Mouse (Mus musculus) limb, embryonic 14.5 days (tissue): ENCODE measurements around the gene 9630041A04Rik. TPM values are rescaled to one million over a fixed set of nuclear protein-coding genes. Genes with fewer than 3 reads are reported as not detected.

ENCODE experiments used
- ATAC-seq: fragments of 200-750 bp; cut with Nextera tagmentation; 2 replicates; pipeline ENCODE4 v1.8.0; 2017; ENCODE audit warnings: low read depth, moderate number of reproducible peaks, moderate TSS enrichment; ENCODE audit not compliant: low FRiP score
- DNase-seq: peaks from one replicate; pipeline ENCODE4 v3.0.0-alpha.2; 2015; ENCODE audit warnings: low spot score
- H3K27ac ChIP-seq: fragments of 300-500 bp; sonication (generic); replicated peaks from 2 replicates; pipeline ENCODE4 v1.5.1; 2014; ENCODE audit warnings: low read depth, mild to moderate bottlenecking, low read length, moderate library complexity, mixed read lengths
- H3K27me3 ChIP-seq: fragments of 300-500 bp; sonication (generic); 2 replicates; pipeline ENCODE4 v1.6.1; 2014; ENCODE audit warnings: low read length, mixed read lengths; ENCODE audit not compliant: control insufficient read depth, insufficient read depth
- H3K36me3 ChIP-seq: fragments of 300-500 bp; sonication (generic); 2 replicates; pipeline ENCODE4 v1.6.1; 2014; ENCODE audit warnings: mild to moderate bottlenecking, low read length, moderate library complexity, mixed read lengths; ENCODE audit not compliant: control insufficient read depth, insufficient read depth
- H3K4me1 ChIP-seq: fragments of 300-500 bp; sonication (generic); 2 replicates; pipeline ENCODE4 v1.6.1; 2014; ENCODE audit warnings: antibody characterized with exemption, low read length, mixed read lengths; ENCODE audit not compliant: control insufficient read depth, insufficient read depth
- H3K4me2 ChIP-seq: fragments of 300-500 bp; sonication (generic); replicated peaks from 2 replicates; pipeline ENCODE4 v1.6.1; 2014; ENCODE audit warnings: low read depth, mild to moderate bottlenecking, low read length, moderate library complexity; ENCODE audit not compliant: severe bottlenecking
- H3K4me3 ChIP-seq: fragments of 300-500 bp; sonication (generic); replicated peaks from 2 replicates; pipeline ENCODE4 v1.5.1; 2014; ENCODE audit warnings: low read length
- H3K9ac ChIP-seq: fragments of 300-500 bp; sonication (generic); 2 replicates; pipeline ENCODE4 v1.6.1; 2014; ENCODE audit warnings: mild to moderate bottlenecking, low read depth, low read length, moderate library complexity; ENCODE audit not compliant: severe bottlenecking
- H3K9me3 ChIP-seq: fragments of 300-500 bp; sonication (generic); 2 replicates; pipeline ENCODE4 v1.6.1; 2016; ENCODE audit warnings: low read length; ENCODE audit not compliant: control insufficient read depth
- POLR2A ChIP-seq: fragments of 200-500 bp; IDR thresholded peaks from 2 replicates; pipeline ENCODE4 v1.8.0; 2012; ENCODE audit warnings: inconsistent platforms, mild to moderate bottlenecking, moderate library complexity, borderline replicate concordance; ENCODE audit not compliant: insufficient read depth, insufficient read length; ENCODE audit errors: extremely low read depth
- WGBS: fragments of 180-500 bp; shearing (Covaris S2); extraction: QIAGEN DNeasy Blood & Tissue Kit; methylation state at CpG from one replicate; pipeline ENCODE4 v1.1.7; 2014; 5-methylcytosine and 5-hydroxymethylcytosine counted together
- polyA plus RNA-seq, 2 experiments: library from polyadenylated mRNA; depleted of rRNA in 1 of 2; stranded (reverse) in 1 of 2; unstranded in 1 of 2; fragments of >200 nt; fragmentation: Nextera tagmentation in 1 of 2; extraction: Ambion mirVana in 1 of 2; gene quantifications; 2 replicates each; pipeline versions ENCODE4 v1.2.1 to v1.2.3; 2012 to 2014

The 9630041A04Rik gene
- polyA plus RNA-seq (2012; rRNA removed) (not detected in 2 replicates), polyA plus RNA-seq (2014; fragmentation: Nextera tagmentation; extraction: Ambion mirVana) (not detected in 2 replicates)

DNA sequence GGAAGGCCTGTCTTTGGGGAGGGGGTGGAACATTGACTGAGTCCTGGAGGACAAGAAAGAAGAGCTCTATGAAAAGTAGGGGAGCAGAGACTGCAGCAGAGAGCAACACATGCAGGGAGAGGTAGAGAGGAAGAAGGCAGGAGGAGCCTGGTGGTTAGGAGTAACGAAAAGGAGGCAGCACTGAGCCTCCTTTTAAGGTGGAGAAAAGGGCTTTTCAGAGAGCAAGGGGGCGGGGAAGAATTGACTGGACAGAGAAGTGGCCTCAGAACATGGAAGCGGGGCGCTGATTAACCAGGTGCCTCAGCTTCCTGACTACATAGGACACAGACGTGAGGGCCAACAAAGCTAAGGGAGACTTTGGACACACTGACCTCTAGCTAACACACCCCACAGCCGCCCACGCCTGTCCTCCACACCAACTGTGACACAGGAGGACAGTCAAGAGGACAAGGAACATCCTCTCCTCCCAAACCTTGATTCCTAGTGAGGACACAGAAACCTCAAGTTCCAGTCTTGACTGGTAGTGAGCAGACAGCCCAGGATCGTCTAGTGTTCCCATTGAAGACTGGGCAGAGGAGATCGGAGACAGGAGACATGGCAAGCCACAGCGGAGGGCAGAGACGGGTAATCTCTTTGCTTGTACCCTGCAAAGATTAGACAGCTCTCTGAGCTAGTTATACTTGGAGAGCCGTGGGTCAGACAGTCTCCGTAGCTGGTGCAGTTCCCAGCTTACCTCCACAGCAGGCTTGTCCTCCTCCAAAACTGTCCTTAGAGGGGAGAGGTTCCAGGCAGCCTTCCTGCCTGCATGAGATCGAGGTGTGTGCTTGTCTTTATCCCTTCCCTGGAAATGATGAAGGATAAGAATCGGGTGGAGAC lies at the start of gene 9630041A04Rik:
Gene 9630041A04Rik, plus strand, starts transcription at position 246 of the 876 bp plus-strand sequence.
- no peak for TF ChIP-seq POLR2A
- no peak within 1 kb of the TSS for H3K4me2 ChIP-seq
- H3K4me1 ChIP-seq = no peaks in the 10 kb centered on the region
- DNase-seq = no peak
- H3K27ac ChIP-seq = no peak within 1 kb of the TSS
- H3K27me3 ChIP-seq = no peaks in the 10 kb centered on the region
- ATAC-seq = no peak
- H3K36me3 ChIP-seq = no peaks in the 10 kb centered on the region
- H3K9me3 ChIP-seq = no peaks in the 10 kb centered on the region
- WGBS = 79% methylated on average over 15 of the region's 15 CpGs
- H3K4me3 ChIP-seq = no peak within 1 kb of the TSS
- no peak within 1 kb of the TSS for H3K9ac ChIP-seq

DNA sequence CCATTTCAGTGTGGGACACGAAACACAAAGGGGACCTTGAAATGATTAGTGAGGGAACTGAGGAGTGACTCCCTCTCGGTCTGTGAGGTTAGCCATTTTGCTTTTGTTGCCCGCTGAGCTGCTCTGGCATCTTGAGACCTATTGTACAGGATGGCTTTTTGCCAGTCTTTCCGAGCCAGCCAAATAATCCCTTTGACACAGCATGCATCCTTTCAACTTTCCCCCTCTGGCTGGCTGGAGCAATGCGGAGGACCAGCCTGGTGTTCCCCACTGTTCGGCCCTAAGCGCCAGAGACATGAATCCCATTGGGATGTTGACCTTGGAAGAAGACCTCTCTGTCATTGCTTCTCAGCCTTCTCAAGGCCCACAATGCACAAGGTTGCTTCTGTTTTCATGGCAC lies 37.7 kb upstream of the 9630041A04Rik start:
- Histone ChIP-seq H3K9ac (no peak overlapping the region), H3K9me3 (no peaks in the 10 kb centered on the region), H3K27me3 (peaks cover 4% of the 10 kb centered on the region; the same call in 1 of the 2 replicates), H3K36me3 (no peaks in the 10 kb centered on the region), H3K4me2 (no peak overlapping the region), H3K4me1 (no peaks in the 10 kb centered on the region), H3K4me3 (no peak overlapping the region), H3K27ac (no peak overlapping the region)
- 75% methylated on average over 7 of the region's 7 CpGs for WGBS
- TF ChIP-seq POLR2A = no peak
- no peak for DNase-seq
- ATAC-seq = no peak

DNA sequence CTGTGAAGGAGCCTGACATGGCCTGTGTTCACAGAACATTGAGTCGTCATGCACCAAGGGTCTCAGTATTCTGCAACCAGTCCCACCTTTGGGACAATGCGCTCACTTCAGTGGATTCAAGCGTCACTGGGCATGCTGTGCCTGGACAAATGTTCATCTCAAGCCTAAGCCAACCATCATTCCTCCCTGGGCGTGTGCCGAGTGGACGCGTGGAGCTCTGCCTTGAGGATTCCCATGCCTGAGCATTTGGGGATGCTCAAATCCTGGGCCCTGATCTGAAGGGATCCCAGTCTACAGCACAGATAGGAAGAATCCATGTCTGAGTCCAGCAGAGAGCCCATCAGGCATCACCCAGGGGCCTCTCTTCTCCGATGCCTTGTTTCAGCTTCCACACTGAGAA lies 36.0 kb upstream of the 9630041A04Rik start:
- H3K27me3 ChIP-seq = peaks cover 4% of the 10 kb centered on the region; the same call in 1 of the 2 replicates
- H3K4me1 ChIP-seq = no peaks in the 10 kb centered on the region
- 93% methylated on average over 8 of the region's 8 CpGs for WGBS
- H3K36me3 ChIP-seq = no peaks in the 10 kb centered on the region
- no peak for ATAC-seq
- no peak for DNase-seq
- H3K4me2 ChIP-seq = no peak overlapping the region
- no peak overlapping the region for H3K9ac ChIP-seq
- no peaks in the 10 kb centered on the region for H3K9me3 ChIP-seq
- no peak overlapping the region for H3K4me3 ChIP-seq
- no peak for TF ChIP-seq POLR2A
- no peak overlapping the region for H3K27ac ChIP-seq

DNA sequence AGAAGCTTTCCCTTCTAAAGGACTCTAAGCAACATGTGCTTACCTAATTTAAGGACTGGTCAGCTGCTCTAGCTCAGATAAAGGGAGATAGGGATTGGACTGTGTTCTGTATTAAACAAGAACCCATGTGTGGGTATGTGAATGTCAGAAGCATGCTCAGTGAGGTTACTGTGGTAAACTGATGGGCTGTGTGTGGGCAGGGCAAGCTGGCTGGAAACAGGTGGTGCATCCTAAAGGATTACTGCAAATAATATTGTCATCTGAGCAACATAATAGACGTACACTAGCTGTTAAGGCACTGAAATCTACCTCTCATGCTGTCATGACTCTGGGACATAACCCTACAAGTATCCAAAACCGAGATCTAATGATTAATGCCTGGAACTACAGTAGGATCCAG lies 28.0 kb upstream of the 9630041A04Rik start:
- TF ChIP-seq POLR2A = no peak
- no peak overlapping the region for H3K4me3 ChIP-seq
- H3K27ac ChIP-seq = no peak overlapping the region
- no peaks in the 10 kb centered on the region for H3K27me3 ChIP-seq
- 75% methylated on average over 2 of the region's 2 CpGs for WGBS
- no peaks in the 10 kb centered on the region for H3K9me3 ChIP-seq
- no peak overlapping the region for H3K9ac ChIP-seq
- no peak for DNase-seq
- no peaks in the 10 kb centered on the region for H3K36me3 ChIP-seq
- no peak overlapping the region for H3K4me2 ChIP-seq
- H3K4me1 ChIP-seq = no peaks in the 10 kb centered on the region
- ATAC-seq = no peak

DNA sequence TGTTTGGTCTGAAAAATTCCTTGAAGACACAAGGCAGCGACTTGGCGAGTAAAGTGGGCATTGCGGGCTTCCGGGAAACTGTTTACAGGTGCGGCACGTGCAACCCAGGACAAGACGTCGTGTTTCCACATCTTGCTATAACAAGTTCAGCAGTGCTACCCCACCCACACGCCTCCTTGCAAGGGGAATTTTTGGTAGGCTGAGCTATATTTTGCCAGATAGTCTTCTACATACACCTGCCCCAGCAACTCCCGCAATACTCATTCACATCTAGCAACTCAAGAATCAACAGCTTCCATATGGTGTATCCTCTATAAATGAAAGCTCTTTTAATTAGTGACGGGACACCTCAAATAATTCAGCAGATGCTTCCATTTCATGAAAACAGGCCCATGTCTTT lies 20.5 kb upstream of the 9630041A04Rik start:
- no peak for TF ChIP-seq POLR2A
- DNase-seq = no peak

More for the DNA sequence above, 20.5 kb upstream of the 9630041A04Rik start:
- H3K9ac ChIP-seq = no peak overlapping the region
- H3K36me3 ChIP-seq = no peaks in the 10 kb centered on the region
- H3K4me1 ChIP-seq = no peaks in the 10 kb centered on the region
- 73% methylated on average over 11 of the region's 11 CpGs for WGBS
- H3K4me3 ChIP-seq = no peak overlapping the region
- no peaks in the 10 kb centered on the region for H3K27me3 ChIP-seq
- ATAC-seq = no peak
- H3K4me2 ChIP-seq = no peak overlapping the region
- no peak overlapping the region for H3K27ac ChIP-seq
- H3K9me3 ChIP-seq = no peaks in the 10 kb centered on the region
